Mouse (Mus musculus): ENCODE measurements around the gene Qrfp.
A peak's percentile ranks its signal among the peaks of the same experiment; 100 is the strongest.

Qrfp gene

GRCm38 (mm10) chr2:31815367-31815766 is 5.0 kb upstream of the Qrfp start:
- DNase-seq (ENCODE audit: low read depth, low spot score): peak; percentile 73

DNA sequence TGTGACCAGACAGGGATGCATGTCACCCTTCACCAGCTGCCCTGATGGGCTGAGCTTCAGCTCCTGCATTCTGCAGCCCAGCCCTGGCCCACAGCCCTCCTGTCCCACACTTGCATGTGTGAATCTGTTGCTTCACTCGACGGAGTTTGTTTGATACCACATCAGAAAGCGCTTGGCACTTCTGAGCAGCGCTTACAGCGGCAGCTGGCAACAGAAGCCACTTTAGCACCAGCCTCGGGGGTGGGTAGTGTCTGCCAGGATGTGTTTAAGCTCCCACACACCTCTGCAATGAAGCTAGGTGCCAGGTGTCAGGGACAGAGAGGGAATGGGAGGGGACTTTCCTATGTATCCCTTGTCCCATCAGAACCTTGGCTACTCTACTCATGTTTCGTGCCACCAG is 4.3 kb upstream of the Qrfp start:
- peak; percentile 69 for DNase-seq (ENCODE audit: low read depth, low spot score)

- no peak for DNase-seq (ENCODE audit: low read depth, low spot score)
Observed at GRCm38 (mm10) chr2:31813641-31814040, 3.3 kb upstream of the Qrfp start.

- peak; percentile 59 for DNase-seq (ENCODE audit: low read depth, low spot score)
Observed at GRCm38 (mm10) chr2:31811086-31811958, 942 bp upstream of the Qrfp start.

- no peak for DNase-seq (ENCODE audit: low read depth, low spot score)
Observed at GRCm38 (mm10) chr2:31809358-31809740, 1.0 kb downstream of the Qrfp start.

DNA sequence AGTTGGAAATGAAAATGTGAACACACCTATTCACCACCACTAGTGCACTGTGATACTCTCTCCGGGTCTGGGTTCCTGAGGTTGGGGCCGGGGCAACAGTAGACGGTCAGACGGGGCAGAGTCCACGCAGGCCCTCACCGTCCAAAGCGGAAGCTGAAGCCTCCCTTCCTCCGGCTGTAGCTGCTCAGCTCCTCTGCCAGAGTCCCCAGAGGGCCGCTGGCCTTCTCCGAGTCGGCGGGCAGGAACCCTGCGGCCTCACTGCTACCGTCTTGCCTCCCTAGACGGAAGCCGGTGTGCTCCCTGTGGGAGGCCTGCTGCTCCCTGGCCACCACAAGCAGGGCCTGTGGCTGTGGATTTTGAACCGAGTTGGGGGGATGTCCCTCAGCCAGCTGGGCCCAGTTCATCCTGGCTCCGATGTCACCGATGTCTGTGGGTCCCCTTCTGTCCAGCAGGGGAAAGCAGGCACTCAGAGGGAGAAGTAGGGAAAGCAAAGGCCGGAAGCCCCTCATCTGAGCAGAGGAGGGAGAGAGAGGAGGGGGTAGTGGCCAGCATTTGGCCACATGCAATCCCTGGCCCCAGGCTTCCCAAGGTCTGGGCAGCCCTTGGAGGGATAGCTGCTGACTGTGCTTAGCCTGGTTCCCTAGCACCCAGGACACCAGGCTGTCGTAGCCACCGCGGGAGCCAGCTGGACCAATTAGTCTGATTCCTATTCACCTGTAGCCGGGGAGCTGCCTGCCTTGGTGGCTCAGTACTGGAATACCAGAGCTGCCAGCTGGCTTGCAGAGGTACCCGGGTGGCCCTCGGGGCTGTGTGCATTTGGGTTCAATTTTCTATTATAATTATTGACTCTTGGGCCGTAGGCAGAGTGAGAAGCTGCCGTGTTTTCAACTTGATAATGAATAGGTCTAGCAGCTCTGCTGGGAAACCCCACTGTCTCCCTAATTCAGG is 1.7 kb downstream of the Qrfp start:
- no peak for DNase-seq (ENCODE audit: low read depth, low spot score)

DNA sequence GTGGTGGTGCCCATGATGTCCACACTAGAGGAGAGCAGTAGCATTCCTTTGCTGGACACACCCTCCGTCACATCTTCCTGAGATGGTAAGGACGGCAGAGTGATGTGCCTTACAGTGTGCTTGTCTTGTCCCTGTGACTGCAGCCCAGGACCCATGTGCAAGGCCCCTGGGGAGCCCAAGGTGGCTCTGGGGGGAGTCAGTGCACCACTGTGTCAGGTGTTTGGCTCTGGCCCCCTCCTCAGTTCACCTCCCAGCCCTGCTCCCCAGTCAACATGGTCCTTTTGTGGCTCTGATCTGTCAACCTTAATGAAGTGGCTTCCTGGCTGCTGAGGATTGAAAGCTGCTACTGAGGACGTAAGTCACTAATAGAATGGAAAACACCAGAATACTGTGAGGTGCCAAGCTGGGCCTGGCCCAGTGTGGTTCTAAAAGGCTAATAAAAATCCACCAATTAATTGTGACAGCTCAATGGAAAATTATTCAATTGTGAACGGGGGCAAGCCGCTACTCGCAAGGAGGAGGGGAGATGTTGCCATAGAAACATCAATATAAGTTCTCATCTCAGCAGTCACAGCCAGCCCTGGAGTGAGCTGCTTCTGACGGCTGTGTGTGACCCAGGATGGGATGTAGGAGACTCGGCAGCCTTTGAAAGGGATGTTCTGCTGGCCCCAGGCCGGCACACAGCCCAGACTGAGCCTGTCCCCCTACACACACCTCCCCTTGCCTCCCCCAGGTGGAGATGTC is 3.6 kb downstream of the Qrfp start:
- DNase-seq (ENCODE audit: low read depth, low spot score): no peak

GRCm38 (mm10) chr2:31803480-31803879 is 6.9 kb downstream of the Qrfp start:
- no peak for DNase-seq (ENCODE audit: low read depth, low spot score)

DNA sequence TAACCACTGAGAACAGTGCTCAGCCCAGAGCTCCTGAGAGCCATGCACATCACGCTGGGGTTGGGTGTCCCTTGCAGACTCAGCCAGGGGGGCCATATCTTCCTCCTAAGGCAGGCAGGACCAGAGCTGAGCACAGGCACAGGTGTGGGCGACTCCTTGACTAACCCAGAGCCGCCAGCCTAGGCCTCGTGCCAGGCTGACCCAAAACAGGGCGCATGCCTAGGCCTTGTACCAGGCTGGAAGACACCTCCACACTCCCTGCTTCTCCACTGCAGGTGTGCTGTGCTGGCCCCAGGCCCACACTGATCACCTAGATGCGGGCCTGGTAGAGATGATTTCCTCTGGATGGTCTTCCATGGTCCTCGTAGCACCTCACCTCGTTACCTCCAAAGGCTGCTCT is 7.6 kb downstream of the Qrfp start:
- DNase-seq (ENCODE audit: low read depth, low spot score): no peak

DNA sequence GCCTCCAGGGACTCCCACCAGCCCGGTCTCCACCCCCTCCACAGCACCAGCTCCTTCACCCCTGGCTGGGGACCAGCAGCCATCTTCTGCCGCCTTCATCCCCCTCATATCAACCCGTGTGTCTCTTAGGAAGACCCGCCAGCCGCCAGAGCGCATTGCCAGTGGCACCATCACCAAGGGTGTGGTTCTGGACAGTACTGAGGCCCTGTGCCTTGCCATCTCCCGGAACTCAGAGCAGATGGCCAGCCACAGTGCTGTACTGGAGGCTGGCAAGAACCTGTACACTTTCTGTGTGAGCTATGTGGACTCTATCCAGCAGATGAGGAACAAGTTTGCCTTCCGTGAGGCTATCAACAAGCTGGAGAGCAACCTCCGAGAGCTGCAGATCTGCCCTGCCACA is 9.0 kb downstream of the Qrfp start:
- DNase-seq (ENCODE audit: low read depth, low spot score): no peak

DNA sequence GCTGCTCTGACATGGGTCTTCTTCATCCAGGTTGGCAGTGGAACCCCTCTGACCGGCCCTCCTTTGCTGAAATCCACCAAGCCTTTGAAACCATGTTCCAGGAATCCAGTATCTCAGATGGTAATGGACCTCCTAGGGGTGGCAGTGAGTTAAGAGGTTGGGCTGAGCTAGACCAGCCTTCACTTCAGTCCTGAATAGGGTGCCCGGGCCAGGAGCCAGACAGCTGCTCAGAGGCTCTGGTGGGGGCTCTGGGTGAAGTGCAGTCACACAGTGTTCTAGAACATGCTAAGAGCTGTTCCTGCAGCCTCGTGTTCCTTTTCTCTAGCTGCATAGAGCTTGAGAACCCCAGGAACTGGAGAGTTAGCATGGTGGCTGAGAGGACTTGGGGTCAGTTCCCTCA is 13.4 kb downstream of the Qrfp start:
- no peak for DNase-seq (ENCODE audit: low read depth, low spot score)

- no peak for DNase-seq (ENCODE audit: low read depth, low spot score)
Observed at GRCm38 (mm10) chr2:31792611-31793010, 17.8 kb downstream of the Qrfp start.

DNA sequence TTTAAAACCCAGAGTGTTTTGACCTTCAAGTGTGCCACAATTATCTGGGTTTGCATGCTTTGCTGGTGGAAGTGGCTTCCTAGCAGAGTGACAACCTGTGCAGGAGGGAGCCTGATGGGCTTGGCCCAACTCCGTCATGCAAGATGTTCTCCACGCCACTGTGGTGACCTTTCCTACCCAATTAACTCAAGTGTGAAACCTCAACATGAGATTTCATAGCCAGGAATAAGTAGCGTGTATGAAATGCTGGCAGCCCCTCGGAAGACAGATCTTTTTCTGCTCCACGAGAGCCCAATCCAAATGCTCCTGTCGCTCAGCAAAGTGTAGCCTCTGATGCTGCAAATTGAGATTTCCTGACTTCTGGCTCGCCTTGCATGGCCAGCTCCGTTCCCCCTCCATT is 19.1 kb downstream of the Qrfp start:
- DNase-seq (ENCODE audit: low read depth, low spot score): no peak

DNA sequence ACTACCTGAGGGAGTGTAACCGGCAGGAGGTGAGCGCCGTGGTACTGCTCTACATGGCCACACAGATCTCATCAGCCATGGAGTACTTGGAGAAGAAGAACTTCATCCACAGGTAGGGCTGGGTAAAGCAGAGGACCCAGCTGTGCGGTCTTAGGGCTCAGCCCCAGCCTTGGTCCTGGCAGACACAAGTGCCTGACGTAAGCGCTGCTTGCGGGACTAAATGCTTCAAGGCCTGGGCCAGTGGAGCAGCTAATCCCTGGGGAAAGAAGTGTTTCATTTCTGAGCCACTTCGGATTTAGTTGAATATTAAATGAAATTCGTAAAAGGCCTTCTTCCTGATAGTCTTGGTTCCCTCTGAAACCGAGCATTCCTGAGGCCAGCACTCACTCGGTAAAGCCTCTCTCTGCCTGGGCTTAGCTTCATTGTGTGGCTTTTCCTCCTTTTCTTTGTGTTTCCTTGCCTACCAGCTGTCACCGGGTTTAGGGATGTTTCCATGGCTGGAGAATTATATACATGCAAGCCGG is 19.6 kb downstream of the Qrfp start:
- DNase-seq (ENCODE audit: low read depth, low spot score): no peak

DNA sequence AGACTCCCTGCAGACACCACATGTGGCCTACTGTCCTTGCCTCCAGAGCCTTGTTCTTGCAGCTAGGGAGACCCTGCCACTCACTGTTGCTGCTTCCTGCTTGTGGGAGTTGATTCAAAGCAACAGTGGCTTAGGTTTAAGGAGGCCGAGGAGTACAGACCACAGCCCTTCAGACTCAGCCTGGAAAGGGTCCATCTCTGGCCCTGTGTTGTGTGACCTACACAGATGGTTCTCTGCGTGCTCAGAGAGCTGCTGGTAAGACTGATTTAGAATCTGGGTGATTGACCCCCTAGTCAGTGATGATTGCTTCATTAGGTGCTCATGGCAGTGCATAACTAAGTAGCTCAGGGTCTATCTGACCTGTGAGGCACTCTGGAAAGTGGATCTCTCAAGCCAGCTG is 21.2 kb downstream of the Qrfp start:
- DNase-seq (ENCODE audit: low read depth, low spot score): no peak

DNA sequence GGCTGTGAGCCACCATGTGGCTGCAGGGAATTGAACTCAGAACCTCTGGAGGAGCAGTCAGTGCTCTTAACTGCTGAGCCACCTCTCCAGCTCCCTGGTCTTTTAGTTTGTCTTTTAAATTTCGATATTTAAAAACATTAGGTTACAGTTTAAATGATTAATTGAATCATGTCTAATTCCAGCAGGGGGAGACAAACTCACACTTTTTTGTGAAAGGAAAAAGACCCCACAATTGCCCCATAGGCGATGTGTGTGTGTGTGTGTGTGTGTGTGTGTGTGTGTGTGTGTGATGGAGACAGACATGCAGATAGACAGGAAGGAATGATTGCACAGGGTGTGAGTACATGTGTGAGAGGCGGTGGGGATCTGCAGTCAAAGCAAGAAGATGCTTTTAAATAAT is 22.2 kb downstream of the Qrfp start:
- no peak for DNase-seq (ENCODE audit: low read depth, low spot score)

DNA sequence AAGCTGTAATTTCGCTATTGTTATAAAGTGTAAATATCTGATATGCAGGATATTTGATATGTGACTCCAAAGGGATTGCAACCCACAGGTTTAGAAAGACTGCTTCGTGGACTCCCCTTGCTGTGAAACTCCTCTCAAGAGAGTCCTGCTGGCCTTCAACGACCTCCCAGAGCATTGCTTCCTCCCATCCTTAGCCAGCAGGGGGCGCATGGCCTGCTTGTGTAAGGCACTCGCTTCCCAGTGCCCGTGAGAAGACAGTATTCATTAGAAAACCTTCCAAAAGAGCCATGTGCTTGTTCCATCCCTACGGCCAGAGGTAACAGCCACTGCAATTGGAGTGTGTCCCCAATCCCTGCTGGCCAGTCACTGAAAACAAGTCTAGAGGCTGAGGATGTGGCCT is 23.4 kb downstream of the Qrfp start:
- DNase-seq (ENCODE audit: low read depth, low spot score): peak; percentile 68

DNA sequence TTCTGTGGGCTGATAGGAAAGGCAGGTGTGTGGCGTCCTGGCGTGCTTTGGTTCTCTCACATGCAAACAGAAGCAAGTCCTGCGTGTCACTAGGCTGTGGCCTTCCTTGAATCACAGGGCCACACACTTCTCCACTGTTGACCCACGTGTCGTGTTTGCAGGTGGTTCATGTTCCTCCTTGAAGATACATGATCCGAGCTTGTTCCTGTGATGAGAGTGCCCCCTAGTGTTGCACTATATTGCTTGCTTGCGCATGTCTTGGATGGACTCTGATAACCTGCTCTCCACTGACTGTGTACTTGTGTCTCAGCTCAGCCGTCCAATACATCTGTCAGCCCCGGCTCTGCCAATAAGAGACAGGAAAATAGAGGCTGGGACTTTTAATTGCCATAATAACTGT is 25.3 kb downstream of the Qrfp start:
- peak; percentile 79 for DNase-seq (ENCODE audit: low read depth, low spot score)

DNA sequence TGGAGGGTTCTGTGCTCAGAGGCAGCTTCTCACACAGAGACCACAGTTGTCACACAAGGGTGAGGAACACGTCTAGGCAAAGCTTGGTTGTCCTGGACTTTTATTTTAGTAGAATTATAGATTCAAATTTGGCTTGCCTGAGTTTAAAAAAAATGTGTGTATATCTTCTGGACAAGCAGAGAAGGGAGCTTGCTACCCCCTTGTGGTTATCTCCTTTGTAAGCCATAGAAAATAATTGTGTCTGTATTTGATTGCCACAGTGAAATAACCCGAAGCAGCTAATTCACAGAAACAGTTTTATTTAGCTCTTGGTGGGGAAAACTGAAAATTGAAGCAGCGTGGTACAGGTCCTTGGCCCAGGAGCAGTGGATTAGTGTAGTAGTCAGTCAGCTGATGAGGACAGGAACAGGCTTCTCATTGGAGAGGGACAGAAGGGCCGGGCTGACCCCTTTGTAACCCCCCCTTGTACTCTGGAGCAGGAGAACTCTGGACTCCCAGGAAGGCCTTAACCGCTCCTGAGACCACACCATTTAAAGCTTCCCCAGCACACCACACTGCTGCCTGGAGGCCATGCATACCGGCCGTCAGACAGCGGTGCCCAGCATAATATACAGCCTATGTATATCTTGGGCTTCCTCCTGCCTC is 27.3 kb downstream of the Qrfp start:
- DNase-seq (ENCODE audit: low read depth, low spot score): no peak

DNA sequence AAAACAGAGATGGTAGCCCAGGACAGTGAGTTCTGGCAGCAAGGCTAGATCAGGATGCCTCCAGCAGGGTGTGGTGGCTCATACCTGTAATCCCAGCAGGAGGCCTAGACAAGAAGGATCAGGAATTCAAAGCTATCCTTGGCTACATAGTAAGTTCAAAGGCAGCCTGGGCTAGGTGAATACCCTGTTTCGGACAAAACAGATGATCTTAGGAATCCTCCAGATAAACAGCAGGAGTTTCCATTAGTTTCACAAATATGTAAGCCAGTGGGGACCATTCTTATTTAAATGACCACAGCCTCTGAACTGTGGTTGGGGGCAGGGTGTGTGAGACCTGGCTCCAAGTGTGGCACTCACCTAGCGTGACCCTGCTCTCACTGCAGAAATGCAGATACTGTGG is 31.1 kb downstream of the Qrfp start:
- DNase-seq (ENCODE audit: low read depth, low spot score): no peak

GRCm38 (mm10) chr2:31776479-31776878 is 33.9 kb downstream of the Qrfp start:
- no peak for DNase-seq (ENCODE audit: low read depth, low spot score)
